Mouse (Mus musculus): ENCODE measurements around the gene Cst6. TPM values are rescaled to one million over a fixed set of nuclear protein-coding genes. Genes with fewer than 3 reads are reported as not detected.

Gene Cst6
- polyA plus RNA-seq, 1 experiment from 2014 or later: 10.8 TPM

DNA sequence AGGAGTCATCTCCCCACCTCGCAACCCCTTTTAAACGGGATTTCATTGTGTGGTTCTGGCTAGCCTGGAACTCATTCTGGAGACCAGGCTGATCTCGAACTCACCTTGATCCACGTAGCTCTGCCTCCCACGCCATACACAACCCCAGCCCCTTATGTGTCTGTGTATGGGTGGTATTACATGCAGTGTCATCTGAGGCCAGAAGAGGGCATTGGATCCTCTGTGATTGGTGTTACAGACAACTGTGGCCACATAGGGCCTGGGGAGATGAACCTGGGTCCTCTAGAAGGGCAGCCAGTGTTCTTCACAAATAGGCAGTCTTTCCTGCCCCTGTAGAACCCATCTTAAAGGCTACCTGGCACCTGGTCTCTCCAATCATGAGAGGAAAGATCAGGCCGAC lies 43.1 kb downstream of the Cst6 start:
- WGBS: 86% methylated on average over 6 of the region's 6 CpGs
- Histone ChIP-seq H3K36me3 (ENCODE audit: control insufficient read depth, insufficient read depth, low read length) (peaks cover 30% of the 10 kb centered on the region), H3K4me3 (ENCODE audit: low read depth, low read length) (no peak overlapping the region)

DNA sequence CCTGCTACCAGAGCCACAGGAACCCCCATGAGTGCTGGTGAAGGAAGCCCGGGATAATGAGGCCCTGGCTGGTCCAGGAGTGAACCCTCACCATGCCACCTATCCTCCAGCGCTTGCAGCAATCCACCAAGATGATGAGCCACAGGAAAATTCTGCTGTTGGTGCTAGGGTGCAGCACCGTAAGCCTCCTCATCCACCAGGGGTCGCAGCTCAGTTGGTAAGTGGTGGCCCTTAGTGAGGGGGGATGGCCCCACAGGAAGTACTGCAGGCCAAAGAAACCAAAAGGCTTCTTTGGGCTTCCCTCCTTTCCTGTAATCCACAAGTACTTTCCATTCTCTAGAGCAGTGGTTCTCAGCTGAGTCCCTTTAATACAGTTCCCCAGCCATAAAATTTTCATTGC lies 46.9 kb downstream of the Cst6 start:
- 25% methylated on average over 4 of the region's 4 CpGs for WGBS
- no peaks in the 10 kb centered on the region for H3K27me3 ChIP-seq (ENCODE audit: control insufficient read depth, insufficient read depth, low read length)
- no peak overlapping the region for H3K4me3 ChIP-seq (ENCODE audit: low read depth, low read length)
- no peak overlapping the region for H3K4me2 ChIP-seq (ENCODE audit: low read depth, low read length)
- H3K4me1 ChIP-seq (ENCODE audit: control insufficient read depth, insufficient read depth, low read length): peaks cover 12% of the 10 kb centered on the region
- no peak overlapping the region for H3K9ac ChIP-seq (replicated peaks; ENCODE audit: low read depth, low read length)
- no peak overlapping the region for H3K27ac ChIP-seq (ENCODE audit: low read depth, low read length)
- no peak for ATAC-seq (ENCODE audit: low read depth)
- peaks cover 23% of the 10 kb centered on the region for H3K36me3 ChIP-seq (ENCODE audit: control insufficient read depth, insufficient read depth, low read length)
- no peaks in the 10 kb centered on the region for H3K9me3 ChIP-seq (ENCODE audit: control insufficient read depth, low read length)

More for the DNA sequence above, 43.1 kb downstream of the Cst6 start:
- Histone ChIP-seq H3K4me1 (ENCODE audit: control insufficient read depth, insufficient read depth, low read length) (no peaks in the 10 kb centered on the region), H3K9me3 (ENCODE audit: control insufficient read depth, low read length) (no peaks in the 10 kb centered on the region), H3K27ac (ENCODE audit: low read depth, low read length) (no peak overlapping the region), H3K27me3 (ENCODE audit: control insufficient read depth, insufficient read depth, low read length) (no peaks in the 10 kb centered on the region), H3K4me2 (ENCODE audit: low read depth, low read length) (no peak overlapping the region), H3K9ac (replicated peaks; ENCODE audit: low read depth, low read length) (no peak overlapping the region)
- ATAC-seq (ENCODE audit: low read depth): no peak

DNA sequence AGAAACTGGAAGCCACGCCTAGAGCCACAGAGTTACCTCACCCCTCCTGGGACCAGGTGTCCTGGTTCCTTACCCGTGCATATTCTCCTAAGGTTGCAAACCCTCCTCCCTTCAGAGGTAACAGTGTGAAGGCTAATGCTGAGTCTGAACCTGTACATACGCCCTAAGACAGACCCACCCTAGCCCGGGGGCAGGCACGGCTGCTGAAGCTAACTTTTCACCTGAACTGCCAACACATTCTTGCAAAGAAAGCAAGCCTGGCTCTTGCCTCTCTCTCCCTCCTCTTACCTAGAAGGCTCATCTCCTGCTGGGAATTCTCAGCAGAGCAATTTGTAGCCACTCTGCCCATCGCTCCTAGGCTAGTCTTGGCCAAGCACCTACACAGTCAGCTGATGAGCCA lies 48.8 kb downstream of the Cst6 start:
- Histone ChIP-seq H3K4me2 (ENCODE audit: low read depth, low read length) (no peak overlapping the region), H3K36me3 (ENCODE audit: control insufficient read depth, insufficient read depth, low read length) (peaks cover 12% of the 10 kb centered on the region; the same call in 1 of the 2 replicates), H3K27ac (ENCODE audit: low read depth, low read length) (no peak overlapping the region), H3K9ac (replicated peaks; ENCODE audit: low read depth, low read length) (no peak overlapping the region), H3K4me3 (ENCODE audit: low read depth, low read length) (no peak overlapping the region), H3K27me3 (ENCODE audit: control insufficient read depth, insufficient read depth, low read length) (no peaks in the 10 kb centered on the region), H3K9me3 (ENCODE audit: control insufficient read depth, low read length) (no peaks in the 10 kb centered on the region), H3K4me1 (ENCODE audit: control insufficient read depth, insufficient read depth, low read length) (peaks cover 19% of the 10 kb centered on the region)
- no peak for ATAC-seq (ENCODE audit: low read depth)
- WGBS: 83% methylated on average over 6 of the region's 6 CpGs

DNA sequence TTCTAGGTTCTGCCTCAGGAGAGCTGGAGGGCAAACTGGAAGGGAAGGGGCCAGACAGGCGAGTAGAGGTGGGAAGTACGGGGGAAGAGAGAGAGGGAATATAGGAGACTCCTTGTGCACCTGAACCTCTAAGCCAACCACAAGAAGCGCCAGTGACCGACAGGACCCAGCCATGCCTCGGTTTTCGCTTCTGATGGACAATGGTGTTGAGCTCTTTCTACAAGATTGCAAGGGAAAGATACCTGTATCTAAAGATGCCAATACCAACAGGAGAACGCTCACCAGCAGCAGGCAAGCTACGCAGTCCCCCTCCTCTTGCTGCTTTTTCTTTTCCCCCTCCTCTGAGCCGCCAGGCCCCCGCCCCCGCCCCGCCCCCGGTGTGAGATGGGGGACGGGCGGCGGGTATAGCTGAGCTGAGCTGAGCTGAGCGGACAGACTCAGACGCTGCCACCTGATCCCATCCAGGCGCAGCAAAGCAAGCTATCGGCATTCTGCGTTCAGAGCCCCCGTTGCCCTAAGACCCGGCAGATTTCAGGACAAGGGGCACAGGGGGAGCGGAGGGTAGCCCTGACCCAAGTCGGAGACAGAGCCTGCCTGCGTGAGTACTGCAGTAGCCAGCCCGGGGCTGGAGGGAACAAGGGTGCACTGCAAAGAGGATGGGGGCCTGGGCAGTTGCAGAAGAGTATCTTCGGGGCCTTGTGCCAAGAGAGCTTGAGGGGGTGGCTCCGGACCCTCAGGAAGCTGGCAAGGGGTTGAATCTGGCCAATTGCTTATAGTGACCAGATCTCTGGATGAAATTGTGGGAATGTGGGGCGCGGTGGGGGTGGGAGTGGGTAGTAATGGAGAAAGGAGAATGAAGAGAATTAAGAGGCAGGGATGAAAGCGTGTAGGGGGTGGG lies 51.2 kb downstream of the Cst6 start, which contains the start of gene Gal3st3:
Gene Gal3st3, plus strand, starts transcription at position 429 of the 898 bp plus-strand sequence.
- H3K27ac ChIP-seq (ENCODE audit: low read depth, low read length): peak within 1 kb of the TSS; percentile 85
- no peaks in the 10 kb centered on the region for H3K27me3 ChIP-seq (ENCODE audit: control insufficient read depth, insufficient read depth, low read length)
- peak within 1 kb of the TSS; percentile 61 for H3K4me2 ChIP-seq (ENCODE audit: low read depth, low read length)
- peaks cover 28% of the 10 kb centered on the region for H3K4me1 ChIP-seq (ENCODE audit: control insufficient read depth, insufficient read depth, low read length)
- H3K36me3 ChIP-seq (ENCODE audit: control insufficient read depth, insufficient read depth, low read length): peaks cover 8% of the 10 kb centered on the region
- peak within 1 kb of the TSS; percentile 87 for H3K9ac ChIP-seq (replicated peaks; ENCODE audit: low read depth, low read length)
- peak within 1 kb of the TSS; percentile 69 for H3K4me3 ChIP-seq (ENCODE audit: low read depth, low read length)
- 5% methylated on average over 29 of the region's 32 CpGs for WGBS
- peak; percentile 55 for ATAC-seq (ENCODE audit: low read depth)
- no peaks in the 10 kb centered on the region for H3K9me3 ChIP-seq (ENCODE audit: control insufficient read depth, low read length)

DNA sequence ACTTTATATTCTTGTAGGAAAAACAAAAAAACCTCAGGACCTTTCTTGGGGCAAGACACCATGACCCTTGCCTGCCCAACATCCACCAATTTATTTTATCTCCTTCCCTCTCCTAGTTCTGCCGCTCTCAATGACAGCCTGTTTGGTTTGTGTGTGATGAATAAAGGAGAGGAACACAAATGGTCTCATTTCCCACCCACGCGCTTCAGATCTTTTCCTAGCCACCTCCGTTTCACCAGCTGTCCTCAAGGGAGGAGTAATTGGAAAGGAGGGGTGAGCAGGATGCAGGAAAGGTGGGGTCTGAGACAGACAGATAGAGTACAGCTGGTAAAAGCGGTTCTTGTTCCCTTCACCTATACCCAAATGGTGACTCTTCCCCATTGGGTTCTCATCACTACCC lies 52.7 kb downstream of the Cst6 start:
- Histone ChIP-seq H3K36me3 (ENCODE audit: control insufficient read depth, insufficient read depth, low read length) (peaks cover 13% of the 10 kb centered on the region), H3K4me2 (ENCODE audit: low read depth, low read length) (no peak overlapping the region), H3K9me3 (ENCODE audit: control insufficient read depth, low read length) (no peaks in the 10 kb centered on the region), H3K27ac (ENCODE audit: low read depth, low read length) (no peak overlapping the region), H3K9ac (replicated peaks; ENCODE audit: low read depth, low read length) (no peak overlapping the region), H3K4me3 (ENCODE audit: low read depth, low read length) (no peak overlapping the region), H3K27me3 (ENCODE audit: control insufficient read depth, insufficient read depth, low read length) (no peaks in the 10 kb centered on the region), H3K4me1 (ENCODE audit: control insufficient read depth, insufficient read depth, low read length) (peaks cover 28% of the 10 kb centered on the region)
- no peak for ATAC-seq (ENCODE audit: low read depth)
- WGBS: 76% methylated on average over 5 of the region's 5 CpGs

DNA sequence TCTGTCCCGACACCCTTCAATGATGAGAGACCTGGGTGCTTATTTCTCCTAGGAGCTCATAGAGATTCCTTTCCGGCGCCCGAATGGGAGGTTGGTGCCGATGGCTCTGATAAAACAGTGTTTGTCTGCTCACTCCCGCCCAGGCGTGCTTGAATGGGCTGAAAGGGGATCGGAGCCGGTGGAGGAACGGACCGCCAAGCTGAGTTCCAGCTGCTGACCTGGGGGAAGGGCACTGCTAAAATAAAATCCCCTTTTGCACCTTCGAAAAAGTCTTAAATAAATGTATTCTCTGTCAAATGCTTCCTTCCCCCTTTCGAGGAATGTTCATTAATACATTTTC lies 53.7 kb downstream of the Cst6 start:
- no peaks in the 10 kb centered on the region for H3K27me3 ChIP-seq (ENCODE audit: control insufficient read depth, insufficient read depth, low read length)
- H3K36me3 ChIP-seq (ENCODE audit: control insufficient read depth, insufficient read depth, low read length): peaks cover 20% of the 10 kb centered on the region
- no peaks in the 10 kb centered on the region for H3K9me3 ChIP-seq (ENCODE audit: control insufficient read depth, low read length)
- H3K27ac ChIP-seq (ENCODE audit: low read depth, low read length): peak overlapping the region; percentile 85
- peak overlapping the region; percentile 73 for H3K4me2 ChIP-seq (ENCODE audit: low read depth, low read length)
- H3K4me3 ChIP-seq (ENCODE audit: low read depth, low read length): peak overlapping the region; percentile 91
- 6% methylated on average over 13 of the region's 13 CpGs for WGBS
- peaks cover 28% of the 10 kb centered on the region for H3K4me1 ChIP-seq (ENCODE audit: control insufficient read depth, insufficient read depth, low read length)
- ATAC-seq (ENCODE audit: low read depth): peak; percentile 41
- peak overlapping the region; percentile 68 for H3K9ac ChIP-seq (replicated peaks; ENCODE audit: low read depth, low read length)

DNA sequence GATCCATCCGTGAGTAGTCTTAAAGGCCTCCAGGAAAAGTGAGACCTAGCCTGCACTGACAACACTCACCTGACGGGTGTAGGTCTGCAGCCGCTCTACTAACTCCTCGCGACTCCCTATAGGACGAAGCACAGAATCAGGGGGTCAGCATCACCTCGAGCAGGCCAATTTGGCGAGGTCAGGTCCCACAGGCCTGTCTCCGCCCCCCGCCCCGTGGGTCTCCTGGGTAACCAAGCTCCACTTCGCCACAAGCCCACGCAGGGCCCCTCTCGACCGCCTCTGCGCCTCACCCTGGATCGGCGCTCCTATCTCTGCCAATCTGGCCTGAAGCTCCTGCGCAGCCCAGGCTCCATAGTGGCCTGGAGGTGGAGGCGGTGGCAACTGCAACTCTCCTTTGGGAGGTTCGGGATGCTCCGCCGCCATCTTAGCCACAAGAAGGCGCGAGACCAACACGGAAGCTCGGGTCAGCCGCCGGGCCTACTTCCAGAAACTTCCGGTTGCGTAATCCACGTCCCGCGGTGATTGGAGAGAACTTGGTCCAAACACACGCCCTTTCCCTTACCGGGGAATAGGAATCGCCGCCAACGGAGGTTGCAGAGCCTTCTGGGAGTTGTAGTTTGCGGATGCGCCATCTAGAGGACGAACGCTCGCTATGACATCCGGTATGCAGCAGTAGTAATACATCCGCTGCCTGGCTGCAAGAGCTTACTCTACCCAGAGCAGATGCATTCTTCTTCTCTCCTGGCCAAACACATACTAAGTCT lies 54.2 kb downstream of the Cst6 start, which contains the start of gene Sf3b2:
Gene Sf3b2, minus strand, starts transcription at position 484 of the 764 bp plus-strand sequence.
- no peaks in the 10 kb centered on the region for H3K9me3 ChIP-seq (ENCODE audit: control insufficient read depth, low read length)
- peak within 1 kb of the TSS; percentile 91 for H3K4me3 ChIP-seq (ENCODE audit: low read depth, low read length)
- peaks cover 28% of the 10 kb centered on the region for H3K4me1 ChIP-seq (ENCODE audit: control insufficient read depth, insufficient read depth, low read length)
- H3K27ac ChIP-seq (ENCODE audit: low read depth, low read length): peak within 1 kb of the TSS; percentile 85
- peak; percentile 96 for ATAC-seq (ENCODE audit: low read depth)
- WGBS: under 1% methylated on average over 46 of the region's 46 CpGs
- H3K4me2 ChIP-seq (ENCODE audit: low read depth, low read length): peak within 1 kb of the TSS; percentile 73
- peaks cover 26% of the 10 kb centered on the region for H3K36me3 ChIP-seq (ENCODE audit: control insufficient read depth, insufficient read depth, low read length)
- peak within 1 kb of the TSS; percentile 70 for H3K9ac ChIP-seq (replicated peaks; ENCODE audit: low read depth, low read length)
- no peaks in the 10 kb centered on the region for H3K27me3 ChIP-seq (ENCODE audit: control insufficient read depth, insufficient read depth, low read length)

Measured in neural tube, embryonic 14.5 days (tissue).